Mouse (Mus musculus): ENCODE data around the gene Uqcrh.

GRCm38 (mm10) chr4:116017300-116017901 lies 57.5 kb downstream of the Uqcrh start:
- TF ChIP-seq CTCF (IDR thresholded peaks at IDR 0.05; ENCODE audit: low read depth, low read length), result no peak
- TF ChIP-seq POLR2A (IDR thresholded peaks at IDR 0.05; ENCODE audit: extremely low read depth, insufficient read depth, low read length), result peak; percentile 51; the same call in 1 of the 2 replicates
